Comparison of ENCODE assay signal across 10 mouse cellular contexts in genomic region chr1:23397623-23398022, GRCm38 (mm10). TPM values are rescaled to one million over a fixed set of nuclear protein-coding genes. Genes with fewer than 3 reads are reported as not detected.
DNase-seq lines count a peak whose midpoint lies in the region; ATAC-seq and TF ChIP-seq lines count a peak whose summit lies in the region.
"Had no signal": no experiment of that assay in that cellular context is flagged by ENCODE, and none has a peak within 500 bp of the region (broad histone marks: within the 10 kb centered on the region; RNA-seq: fewer than 3 reads in every experiment).

Ogfrl1 (minus strand) TSS chr1:23397772.

- no peaks in the 10 kb centered on the region for H3K27me3 ChIP-seq in hindbrain, postnatal 0 days (ENCODE audit: insufficient read depth, low read length)
- H3K27me3 ChIP-seq in midbrain, embryonic 15.5 days (replicated peaks): no peaks in the 10 kb centered on the region

- H3K4me2 ChIP-seq in hindbrain, postnatal 0 days (ENCODE audit: low read depth, low read length): no peak within 1 kb of the TSS
- H3K4me2 ChIP-seq in midbrain, embryonic 15.5 days: no peak within 1 kb of the TSS

- H3K36me3 ChIP-seq in hindbrain, postnatal 0 days (ENCODE audit: insufficient read depth, low read length): no peaks in the 10 kb centered on the region
- H3K36me3 ChIP-seq in midbrain, embryonic 15.5 days (replicated peaks): no peaks in the 10 kb centered on the region

- TF ChIP-seq CTCF in hindbrain, postnatal 0 days (IDR thresholded peaks at IDR 0.05; ENCODE audit: low read depth): no peak

- H3K9ac ChIP-seq in hindbrain, postnatal 0 days (replicated peaks; ENCODE audit: low read length): no peak within 1 kb of the TSS
- no peak within 1 kb of the TSS for H3K9ac ChIP-seq in midbrain, embryonic 15.5 days

- no peak for DNase-seq in layer of hippocampus, adult 8-10 months (ENCODE audit: low spot score in 2 of 2)
- DNase-seq in layer of hippocampus, adult 9-11 months: no peak
- DNase-seq in hindbrain, postnatal 0 days (ENCODE audit: low spot score): no peak
- no peak for DNase-seq in right cerebral cortex, adult 18-20 months
- DNase-seq in gastrocnemius, adult 18-20 months (ENCODE audit: low spot score): no peak
- DNase-seq in embryo, embryonic 10 days (ENCODE audit: low spot score): no peak
- DNase-seq: cerebellum, postnatal 14 days; kidney, adult 8-10 months had no signal

- ATAC-seq in erythroid progenitor cell, adult 5-6 weeks (replicated peaks; ENCODE audit: low FRiP score, poor library complexity, severe bottlenecking): no peak
- ATAC-seq in hindbrain, postnatal 0 days: no peak
- no peak for ATAC-seq in midbrain, embryonic 15.5 days (replicated peaks)

- 88% methylated on average over 4 of the region's 4 CpGs for WGBS in hindbrain, postnatal 0 days
- whole genome bisulfite sequencing in midbrain, embryonic 15.5 days: 90% methylated on average over 4 of the region's 4 CpGs

- H3K27ac ChIP-seq in hindbrain, postnatal 0 days: no peak within 1 kb of the TSS
- no peak within 1 kb of the TSS for H3K27ac ChIP-seq in midbrain, embryonic 15.5 days

- no peaks in the 10 kb centered on the region for H3K9me3 ChIP-seq in hindbrain, postnatal 0 days (ENCODE audit: low read length)
- H3K9me3 ChIP-seq in midbrain, embryonic 15.5 days: no peaks in the 10 kb centered on the region

- H3K4me3 ChIP-seq in hindbrain, postnatal 0 days (ENCODE audit: low read length): no peak within 1 kb of the TSS
- H3K4me3 ChIP-seq in midbrain, embryonic 15.5 days: no peak within 1 kb of the TSS

- H3K4me1 ChIP-seq in hindbrain, postnatal 0 days (ENCODE audit: insufficient read depth, low read length): no peaks in the 10 kb centered on the region
- H3K4me1 ChIP-seq in midbrain, embryonic 15.5 days: no peaks in the 10 kb centered on the region

RNA-seq across cellular contexts. Expression of gene Ogfrl1, which starts in this region (rescaled TPM):
- total RNA-seq in layer of hippocampus, adult 8-10 months (2022): 100 to 1,000 TPM; 111 to 145 (median 126) TPM
- 57.4 and 59.8 TPM in 2 replicates for total RNA-seq in erythroid progenitor cell, adult 5-6 weeks (2015; ENCODE audit: low replicate concordance)
- total RNA-seq in erythroid progenitor cell, adult 5-6 weeks (2017; ENCODE audit: low replicate concordance): 31.6 and 34.8 TPM in 2 replicates
- 17.7 and 20.1 TPM in 2 replicates for total RNA-seq in hindbrain, postnatal 0 days (2014; rRNA removed)
- polyA plus RNA-seq in hindbrain, postnatal 0 days (2015; fragmentation: Nextera tagmentation; extraction: Ambion mirVana): 15.7 and 18.0 TPM in 2 replicates
- polyA plus RNA-seq in midbrain, embryonic 15.5 days (2015; fragmentation: Nextera tagmentation; extraction: Ambion mirVana): 10.6 and 13.0 TPM in 2 replicates
- 1 to 10 TPM; 5.7 to 6.1 TPM for total RNA-seq in gastrocnemius, adult 18-20 months (2021)
